Mouse (Mus musculus): ENCODE data around the gene 3110082J24Rik.

GRCm38 (mm10) chr5:30125587-30125986, 19.7 kb upstream of the 3110082J24Rik start:
- TF ChIP-seq CTCF (IDR thresholded peaks at IDR 0.05; ENCODE audit: insufficient read depth, low read length) = peak; percentile 76
- no peak for TF ChIP-seq POLR2A (IDR thresholded peaks at IDR 0.05; ENCODE audit: borderline replicate concordance, extremely low read depth, low read depth, low read length)
